Mouse (Mus musculus): ENCODE results near the gene Zbtb7a.
"Not testable (repeated sequence)": the region's sequence is repeated elsewhere in the genome, so short reads cannot be mapped to it uniquely, and the experiment has no call there.

Zbtb7a gene

DNA sequence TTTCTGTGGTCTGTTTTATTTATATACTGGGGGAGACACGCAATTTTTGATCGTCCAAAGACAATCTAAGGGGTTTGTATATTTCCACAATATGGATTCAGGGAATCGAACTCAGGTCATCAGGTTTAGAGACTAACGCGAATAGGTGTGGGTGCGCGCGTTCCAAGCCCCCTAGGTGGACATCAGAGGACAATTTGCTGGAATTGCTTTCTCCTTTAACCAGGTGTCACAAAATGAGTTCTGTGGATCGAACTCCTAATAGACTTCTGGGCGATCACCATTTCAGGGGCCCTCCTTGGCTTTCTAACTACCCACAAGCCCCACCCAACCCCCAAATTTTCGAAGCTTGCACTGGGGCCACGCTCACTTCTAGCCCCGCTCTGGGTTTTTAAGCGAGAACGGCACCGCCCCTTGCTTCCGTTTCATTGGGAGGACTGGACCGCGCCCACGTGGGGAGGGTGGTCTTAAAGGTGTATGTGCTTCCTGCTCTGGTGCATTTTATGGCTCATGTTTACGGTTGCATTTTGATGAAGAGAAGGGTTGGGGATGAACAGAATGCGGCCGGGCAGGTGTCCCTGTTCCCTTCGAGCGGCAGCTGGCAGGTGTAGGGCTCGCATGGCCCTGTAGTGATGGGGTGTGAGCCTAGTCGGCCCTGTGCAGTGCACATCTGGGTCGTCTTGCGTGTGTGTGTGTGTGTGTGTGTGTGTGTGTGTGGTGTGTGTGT, 33.7 kb downstream of the Zbtb7a start:
- peak; percentile 88 for DNase-seq (ENCODE audit: low spot score)

DNA sequence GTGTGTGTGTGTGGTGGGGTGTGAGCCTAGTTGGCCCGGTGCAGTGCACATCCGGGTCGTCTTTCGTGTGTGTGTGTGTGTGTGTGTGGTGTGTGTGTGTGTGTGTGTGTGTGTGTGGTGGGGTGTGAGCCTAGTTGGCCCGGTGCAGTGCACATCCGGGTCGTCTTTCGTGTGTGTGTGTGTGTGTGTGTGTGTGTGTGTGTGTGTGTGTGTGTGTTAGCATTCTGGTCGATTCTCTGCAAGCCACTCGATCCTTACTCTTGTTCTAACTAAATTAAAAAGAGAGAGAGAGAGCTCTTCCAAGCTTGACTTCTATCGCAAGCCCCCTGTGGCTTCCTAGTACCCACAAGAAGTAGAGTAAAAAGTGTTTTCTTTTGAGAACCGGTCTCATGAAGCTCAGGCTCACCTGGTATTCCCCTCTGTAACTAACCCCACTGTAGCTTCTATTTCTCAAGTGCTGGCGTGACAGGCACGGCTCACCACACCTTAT, 34.4 kb downstream of the Zbtb7a start:
- not testable (repeated sequence) for DNase-seq (ENCODE audit: low spot score)

GRCm38 (mm10) chr10:81173132-81173531, 38.1 kb downstream of the Zbtb7a start:
- DNase-seq (ENCODE audit: low spot score): peak; percentile 77

- peak; percentile 89 for DNase-seq (ENCODE audit: low spot score)
Measured at GRCm38 (mm10) chr10:81174617-81175344, 39.8 kb downstream of the Zbtb7a start.

GRCm38 (mm10) chr10:81175345-81175701, 40.3 kb downstream of the Zbtb7a start:
- not testable (repeated sequence) for DNase-seq (ENCODE audit: low spot score)

DNA sequence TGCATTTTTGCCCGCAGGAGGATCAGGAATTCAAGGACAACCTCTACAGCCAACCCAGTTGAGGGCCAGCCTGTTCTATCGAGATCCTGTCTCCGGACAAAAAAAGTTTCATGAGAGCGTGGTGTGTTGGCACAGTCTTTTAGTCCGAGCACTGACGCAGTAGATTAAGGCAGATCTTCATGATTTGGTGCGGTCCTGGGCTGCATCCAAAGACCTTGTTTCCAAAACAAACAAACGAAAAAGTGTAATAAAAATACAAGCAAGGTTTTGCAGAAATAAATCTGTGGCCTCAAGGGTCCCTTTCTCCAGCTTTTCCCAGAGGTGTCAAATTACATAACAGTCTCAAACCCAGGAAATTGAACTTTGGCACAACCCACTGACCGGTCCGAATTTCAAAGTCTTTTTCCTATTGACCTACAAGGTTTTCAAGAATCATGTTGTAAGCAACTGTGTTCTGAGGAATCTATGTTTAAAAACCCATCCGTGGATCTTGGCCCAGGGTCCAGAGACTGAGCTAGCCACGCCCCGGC, 41.0 kb downstream of the Zbtb7a start:
- no peak for DNase-seq (ENCODE audit: low spot score)

GRCm38 (mm10) chr10:81176466-81177271, 41.6 kb downstream of the Zbtb7a start, which contains the start of gene Eef2:
Gene Eef2 (plus strand): TSS chr10:81176631.
- peak; percentile 99 for DNase-seq (ENCODE audit: low spot score)

DNA sequence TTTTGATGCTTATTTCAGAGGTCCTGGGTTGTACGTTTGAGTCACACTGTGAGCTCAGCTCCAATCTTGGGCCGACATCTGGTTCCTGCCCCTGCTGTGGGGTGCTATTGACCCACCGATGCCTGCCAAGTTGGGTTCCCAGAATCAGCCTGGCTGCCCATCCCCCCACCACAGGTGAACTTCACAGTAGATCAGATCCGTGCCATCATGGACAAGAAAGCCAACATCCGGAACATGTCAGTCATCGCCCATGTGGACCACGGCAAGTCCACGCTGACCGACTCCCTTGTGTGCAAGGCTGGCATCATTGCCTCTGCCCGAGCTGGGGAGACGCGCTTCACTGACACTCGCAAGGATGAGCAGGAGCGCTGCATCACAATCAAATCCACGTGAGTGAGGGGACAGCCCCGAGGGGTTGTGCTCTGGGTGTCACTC, 42.5 kb downstream of the Zbtb7a start:
- no peak for DNase-seq (ENCODE audit: low spot score)

DNA sequence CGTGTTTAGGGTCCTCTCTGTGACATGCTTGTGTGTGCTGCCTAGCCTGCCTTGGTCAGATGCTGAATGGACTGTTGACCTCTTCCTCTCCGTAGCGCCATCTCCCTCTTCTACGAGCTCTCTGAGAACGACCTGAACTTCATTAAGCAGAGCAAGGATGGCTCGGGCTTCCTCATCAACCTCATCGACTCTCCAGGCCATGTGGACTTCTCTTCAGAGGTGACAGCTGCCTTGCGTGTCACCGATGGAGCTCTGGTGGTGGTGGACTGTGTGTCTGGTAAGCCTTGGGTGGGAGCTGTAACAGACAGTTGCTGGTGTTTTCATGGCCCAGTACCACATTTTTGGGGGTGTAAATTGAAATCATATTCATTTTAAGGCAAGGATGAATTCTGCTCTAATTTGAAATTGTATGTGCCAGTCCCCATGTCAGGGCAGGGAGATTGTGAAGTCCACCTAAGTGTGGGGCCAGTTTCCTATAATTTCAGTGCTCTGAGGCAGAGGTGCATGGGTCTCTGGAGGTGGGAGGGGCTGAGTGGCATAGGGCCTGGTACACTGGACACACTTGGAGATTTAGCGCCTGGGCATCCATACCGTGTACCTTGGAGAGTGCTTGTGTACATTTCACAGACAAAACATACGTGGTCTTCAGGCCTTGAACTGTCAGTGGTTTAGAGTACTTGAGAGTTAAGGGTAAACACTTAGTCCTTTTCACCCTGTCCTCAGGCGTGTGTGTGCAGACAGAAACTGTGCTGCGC, 43.1 kb downstream of the Zbtb7a start:
- DNase-seq (ENCODE audit: low spot score): no peak

- DNase-seq (ENCODE audit: low spot score): no peak
Measured at GRCm38 (mm10) chr10:81178927-81179326, 43.9 kb downstream of the Zbtb7a start.

DNA sequence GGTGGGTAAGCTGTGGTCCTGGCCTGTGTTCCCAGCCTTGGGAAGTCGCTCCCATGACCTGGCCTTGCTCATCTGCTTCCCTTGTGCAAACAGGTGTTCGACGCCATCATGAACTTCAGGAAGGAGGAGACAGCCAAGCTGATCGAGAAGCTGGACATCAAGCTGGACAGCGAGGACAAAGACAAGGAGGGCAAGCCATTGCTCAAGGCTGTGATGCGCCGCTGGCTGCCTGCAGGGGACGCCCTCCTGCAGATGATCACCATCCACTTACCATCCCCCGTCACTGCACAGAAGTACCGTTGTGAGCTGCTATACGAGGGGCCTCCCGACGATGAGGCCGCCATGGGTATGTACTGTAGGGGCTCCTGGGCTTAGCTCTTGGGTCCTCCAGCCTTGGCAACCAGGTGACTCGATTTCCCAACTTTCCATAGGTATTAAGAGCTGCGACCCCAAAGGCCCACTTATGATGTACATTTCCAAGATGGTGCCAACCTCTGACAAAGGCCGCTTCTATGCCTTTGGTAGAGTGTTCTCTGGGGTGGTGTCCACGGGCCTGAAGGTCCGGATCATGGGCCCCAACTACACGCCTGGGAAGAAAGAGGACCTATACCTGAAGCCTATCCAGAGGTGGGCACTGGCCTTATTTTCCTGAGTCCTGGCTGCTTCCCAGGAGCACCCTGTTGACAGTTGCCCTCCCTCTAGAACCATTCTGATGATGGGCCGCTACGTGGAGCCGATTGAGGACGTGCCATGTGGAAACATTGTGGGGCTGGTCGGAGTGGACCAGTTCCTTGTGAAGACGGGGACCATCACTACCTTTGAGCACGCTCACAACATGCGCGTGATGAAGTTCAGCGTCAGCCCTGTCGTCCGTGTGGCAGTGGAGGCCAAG, 44.7 kb downstream of the Zbtb7a start:
- DNase-seq (ENCODE audit: low spot score): no peak

- DNase-seq (ENCODE audit: low spot score): no peak
Measured at GRCm38 (mm10) chr10:81180946-81181345, 45.9 kb downstream of the Zbtb7a start.

- not testable (repeated sequence) for DNase-seq (ENCODE audit: low spot score)
Measured at GRCm38 (mm10) chr10:81181860-81182259, 46.8 kb downstream of the Zbtb7a start.

DNA sequence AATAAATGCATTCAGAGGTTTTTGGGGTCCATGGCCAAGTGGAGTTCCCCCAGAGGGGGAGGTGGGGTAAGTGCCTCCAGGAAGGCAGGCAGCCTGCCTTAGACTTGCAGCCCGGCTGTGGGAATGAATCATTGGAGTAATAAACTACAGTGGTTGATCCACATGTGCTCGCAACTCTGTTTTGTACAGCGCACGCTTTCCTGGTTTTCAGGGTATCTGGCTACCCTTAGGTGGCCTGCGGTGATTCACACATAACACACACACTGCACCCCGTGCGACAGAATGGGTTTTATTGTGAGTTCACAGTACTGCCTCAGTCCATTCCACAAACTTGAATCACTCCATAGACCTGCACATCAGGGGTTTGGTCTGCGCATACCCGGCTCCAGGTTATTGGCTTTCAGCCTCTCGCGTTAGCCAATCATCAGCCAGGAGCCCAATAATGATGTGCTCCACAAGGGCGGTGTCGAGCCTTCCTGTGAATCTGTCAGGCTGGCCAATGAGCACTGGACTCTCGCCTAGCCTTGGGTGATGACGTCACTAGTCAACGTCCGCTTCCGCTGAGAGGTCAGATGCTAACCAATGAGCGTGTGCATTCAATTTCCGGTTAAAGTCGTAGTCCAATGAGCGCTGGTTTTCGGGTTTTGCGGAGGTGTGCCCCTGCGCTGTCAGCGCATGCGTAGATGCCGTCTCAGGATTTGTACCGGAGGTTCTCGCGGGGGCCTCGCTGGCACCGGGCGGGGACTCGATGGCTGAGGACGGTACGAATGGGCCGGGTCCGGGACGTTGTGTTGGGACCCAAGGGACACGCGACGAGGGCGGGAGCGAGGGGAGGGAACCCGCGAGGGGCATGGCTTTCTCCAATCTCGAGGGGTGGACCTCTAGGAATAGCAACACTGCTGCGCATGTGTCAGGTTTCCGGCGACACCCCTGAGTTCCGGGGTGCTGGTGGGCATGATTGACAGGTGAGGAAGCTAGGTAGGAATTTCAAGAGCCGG, 47.6 kb downstream of the Zbtb7a start, which contains the start of gene Dapk3:
TSS of gene Dapk3 (plus strand) at position 670 of the 998 bp plus-strand sequence.
- peak; percentile 95 for DNase-seq (ENCODE audit: low spot score)

DNA sequence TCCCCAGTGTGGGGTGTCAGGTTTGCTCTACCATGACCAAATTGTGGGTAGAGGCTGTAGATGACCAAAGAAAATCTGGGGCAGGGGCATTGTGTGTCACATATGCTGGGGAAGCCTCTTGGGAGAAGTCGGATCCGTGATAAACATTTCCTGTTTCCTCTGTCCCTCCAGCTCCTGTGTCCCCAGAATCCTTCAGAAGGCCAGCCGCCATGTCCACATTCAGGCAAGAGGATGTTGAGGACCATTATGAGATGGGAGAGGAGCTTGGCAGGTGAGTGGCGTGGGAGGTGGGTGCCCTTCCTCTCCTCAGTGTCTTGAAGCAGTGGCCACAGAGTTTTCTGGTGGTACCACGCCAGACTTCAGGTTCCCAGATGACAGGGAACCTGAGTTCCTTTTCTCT, 48.8 kb downstream of the Zbtb7a start, which contains the start of gene 4930442H23Rik:
TSS of gene 4930442H23Rik (minus strand) at position 45 of the 400 bp plus-strand sequence.
- no peak for DNase-seq (ENCODE audit: low spot score)

DNA sequence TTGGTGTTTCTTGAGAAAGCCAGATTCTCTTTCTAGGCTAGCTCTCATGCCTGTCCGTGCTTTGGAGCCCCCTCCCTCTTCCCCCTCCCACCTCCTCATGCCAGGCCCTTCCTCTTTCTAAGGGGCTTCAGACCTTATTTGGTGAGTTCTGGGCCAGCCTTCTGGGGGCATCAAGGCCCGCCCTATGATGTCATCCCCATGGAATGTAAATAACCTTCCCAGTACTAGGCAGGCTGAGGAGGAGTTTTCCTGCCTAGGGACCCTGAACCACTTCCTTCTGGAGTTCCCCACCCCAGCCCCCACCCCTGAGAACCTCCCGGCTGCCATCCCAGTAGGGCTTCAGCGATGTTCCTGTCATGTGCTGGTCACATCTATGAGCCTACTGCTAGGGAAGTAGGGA, 49.7 kb downstream of the Zbtb7a start:
- no peak for DNase-seq (ENCODE audit: low spot score)

DNA sequence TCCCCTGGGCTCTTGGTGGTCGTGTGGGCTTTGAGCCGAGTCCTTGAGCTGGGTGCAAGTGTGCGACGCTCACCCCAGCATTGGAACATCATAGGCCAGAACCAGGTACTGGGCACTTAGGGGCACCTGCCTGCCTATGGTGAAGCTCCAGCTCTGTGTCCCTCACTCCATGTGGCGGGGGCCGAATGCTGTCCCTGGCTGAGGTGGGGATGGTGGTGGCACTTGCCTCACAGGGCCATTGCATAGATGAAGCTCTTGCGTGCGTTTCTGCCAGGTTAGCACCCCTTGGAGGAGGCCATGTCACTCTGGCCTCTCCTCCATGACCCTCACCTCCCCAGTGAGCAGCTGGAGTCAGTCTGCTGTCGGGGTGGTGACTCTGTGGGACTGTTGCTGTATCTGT, 52.1 kb downstream of the Zbtb7a start:
- DNase-seq (ENCODE audit: low spot score): no peak

DNA sequence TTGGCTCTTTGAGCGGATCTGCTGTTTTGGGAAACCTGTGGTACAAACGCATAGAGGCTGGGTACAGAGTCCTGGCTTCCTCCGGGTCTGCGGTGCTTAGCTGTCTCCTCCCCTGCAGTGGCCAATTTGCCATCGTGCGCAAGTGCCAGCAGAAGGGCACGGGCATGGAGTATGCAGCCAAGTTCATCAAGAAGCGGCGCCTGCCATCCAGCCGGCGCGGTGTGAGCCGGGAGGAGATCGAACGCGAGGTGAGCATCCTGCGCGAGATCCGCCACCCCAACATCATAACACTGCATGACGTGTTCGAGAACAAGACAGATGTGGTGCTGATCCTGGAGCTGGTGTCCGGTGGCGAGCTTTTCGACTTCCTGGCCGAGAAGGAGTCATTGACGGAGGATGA, 54.8 kb downstream of the Zbtb7a start:
- DNase-seq (ENCODE audit: low spot score): no peak
